Mouse (Mus musculus) heart, adult 18-20 months (tissue): Measurements from ENCODE around the gene Ltv1. TPM values are rescaled to one million over a fixed set of nuclear protein-coding genes. Genes with fewer than 3 reads are reported as not detected.

Source experiments
- DNase-seq, 2 experiments: peaks; one replicate each; pipeline ENCODE4 v3.0.0; 2021 to 2022; ENCODE audit warnings: mixed read lengths in 1 of 2
- long read RNA-seq, 2 experiments: library from polyadenylated mRNA; stranded (forward); transcript quantifications; one replicate each; pipeline ENCODE4 v2.0.0; 2021
- total RNA-seq, 2 experiments: library from RNA; stranded (reverse); gene quantifications; 2 replicates each; pipeline ENCODE4 v1.2.3; 2021

Gene Ltv1
- 10 to 100 TPM; 22.5 to 23.3 TPM for total RNA-seq
- long read RNA-seq, experiment 1, transcript Ltv1-201 (11 exons, 2,297 nt) = major isoform, 12 of 12 reads
- long read RNA-seq, experiment 1, partial matches to known transcripts = 0 of 12 reads
- long read RNA-seq, experiment 1, other reads (novel, unspliced or antisense) = 0 of 12 reads
- long read RNA-seq, experiment 2, transcript Ltv1-201 (11 exons, 2,297 nt) = major isoform, 5 of 7 reads
- long read RNA-seq, experiment 2, partial matches to known transcripts = 1 of 7 reads
- long read RNA-seq, experiment 2, other reads (novel, unspliced or antisense) = 1 of 7 reads

DNA sequence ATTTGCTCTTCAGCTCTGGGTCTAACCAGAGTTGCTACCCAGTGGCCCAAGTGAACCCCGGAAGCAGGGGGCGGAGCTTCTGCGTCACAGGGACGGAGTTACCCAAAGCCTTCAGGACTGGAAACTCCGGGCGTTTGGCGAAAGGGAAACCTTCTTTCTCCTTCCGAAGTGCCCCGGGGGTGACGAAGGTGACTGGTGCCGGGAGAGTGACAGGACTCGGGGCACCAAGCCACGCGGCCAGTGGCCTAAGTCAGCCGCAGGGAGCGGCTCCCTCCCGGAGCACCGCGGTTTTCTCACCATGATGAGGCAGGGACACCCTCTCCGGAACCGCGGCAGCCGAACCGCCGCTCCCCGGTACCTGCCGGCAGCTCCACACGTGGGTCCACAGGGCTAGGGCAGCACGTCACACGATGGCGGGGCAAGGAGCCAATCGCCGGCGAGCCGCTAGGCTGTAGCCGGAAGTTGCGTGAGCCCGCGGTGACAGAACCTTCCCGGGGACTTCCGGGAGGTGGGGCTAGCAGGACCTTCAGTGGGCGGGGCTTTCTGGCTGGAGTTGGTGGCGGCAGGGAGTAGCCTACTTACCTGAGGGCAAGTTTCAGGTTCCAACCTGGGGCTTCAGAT, at the start of gene Ltv1:
TSS of gene Ltv1 (minus strand) at position 438 of the 621 bp plus-strand sequence.
- DNase-seq = peak; percentile 96 to 97

DNA sequence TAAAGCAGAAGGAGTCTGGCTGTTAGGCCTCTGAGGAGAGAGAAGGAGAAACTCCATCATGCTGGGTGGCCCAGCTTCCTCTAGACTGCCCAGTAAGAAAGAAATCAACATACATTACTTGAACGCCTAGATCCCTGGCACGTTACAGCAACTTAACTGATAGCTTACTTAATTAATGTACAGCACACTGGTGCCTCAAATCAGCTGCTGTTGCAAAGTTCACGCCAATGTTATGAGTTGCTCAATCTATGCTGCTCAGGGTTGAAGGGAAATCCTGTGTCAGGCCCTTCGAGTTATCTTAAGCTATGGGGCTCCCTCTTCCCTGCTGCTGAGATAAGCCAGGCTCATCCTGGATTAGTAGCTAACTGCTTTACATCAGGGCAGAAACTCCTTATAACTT, 47.5 kb upstream of the Ltv1 start:
- no peak for DNase-seq

DNA sequence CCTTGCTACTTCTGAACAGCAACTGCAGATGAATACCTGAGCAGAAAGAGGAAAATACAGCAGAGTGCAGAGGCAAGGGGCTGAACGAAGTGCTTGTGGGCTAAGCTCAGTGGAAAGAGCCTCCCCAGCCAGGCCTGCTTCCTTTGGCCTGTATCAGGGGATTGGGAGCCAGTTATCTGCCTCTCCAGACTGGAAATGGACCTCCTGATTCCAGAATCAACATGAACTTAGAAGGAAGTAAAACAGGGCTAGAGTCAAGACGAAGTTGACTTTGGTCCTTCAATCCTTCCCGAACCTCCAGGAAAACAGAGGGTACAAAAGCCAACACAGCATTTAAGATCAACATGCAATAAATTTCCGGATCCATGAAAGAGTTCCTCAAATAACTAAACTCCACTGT, 45.2 kb upstream of the Ltv1 start:
- DNase-seq = peak in 1 of 2 experiments; percentile 35

DNA sequence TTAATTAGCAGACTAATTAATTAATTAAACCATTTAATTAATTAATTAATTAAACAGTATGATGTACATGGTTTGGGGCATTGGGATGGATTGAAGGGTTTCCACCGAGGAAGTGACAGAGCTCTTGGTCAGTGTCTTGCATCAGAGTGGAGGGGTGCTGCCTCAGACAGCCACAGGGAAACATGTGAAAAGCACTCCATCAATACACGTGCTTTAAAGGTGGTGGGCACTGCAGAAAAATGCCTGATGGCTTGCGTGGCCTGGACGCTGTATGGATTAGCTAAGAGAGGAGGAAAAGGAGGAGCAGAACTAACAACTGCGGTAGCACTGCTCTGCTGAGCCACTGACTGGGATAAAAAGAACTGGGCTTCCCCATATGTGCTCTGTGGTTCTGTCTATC, 43.9 kb upstream of the Ltv1 start:
- DNase-seq = no peak

DNA sequence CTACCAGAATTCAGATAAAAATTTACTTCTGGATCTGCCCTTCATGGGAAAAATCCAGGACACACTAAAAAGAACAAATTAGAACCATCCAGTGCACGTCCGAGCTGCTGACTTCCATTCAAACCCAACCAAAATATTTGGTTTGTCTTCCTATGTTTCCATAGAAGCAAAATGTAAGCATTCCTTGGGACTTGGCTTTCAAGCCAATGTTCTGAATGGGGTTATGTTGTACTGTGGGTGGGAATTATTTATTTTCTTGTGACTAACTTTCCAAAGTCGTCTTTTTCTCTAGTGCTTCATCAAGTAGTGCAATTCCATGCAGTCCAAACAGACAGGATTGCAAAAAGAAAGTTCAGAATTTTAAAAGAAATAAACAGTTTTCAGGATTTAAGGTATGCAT, 41.5 kb upstream of the Ltv1 start:
- no peak for DNase-seq

DNA sequence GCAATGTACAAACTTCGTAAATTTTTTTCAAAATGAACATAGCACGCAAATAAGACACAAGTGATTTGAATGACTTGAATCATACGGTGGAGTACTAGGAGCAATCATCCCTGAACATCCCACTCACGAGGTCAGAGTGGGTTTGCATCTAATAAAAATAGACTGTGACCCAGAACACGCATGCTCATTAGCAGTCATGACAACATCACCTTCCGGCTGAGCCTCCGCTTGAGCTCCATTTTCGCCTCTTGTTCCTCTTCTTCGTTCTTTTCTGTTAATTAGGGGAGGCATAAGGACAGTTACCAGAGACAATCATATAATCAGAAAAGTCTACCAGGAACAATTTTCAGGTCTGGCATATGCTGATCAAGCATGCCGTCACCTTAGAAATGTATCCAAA, 41.0 kb upstream of the Ltv1 start:
- DNase-seq = no peak

DNA sequence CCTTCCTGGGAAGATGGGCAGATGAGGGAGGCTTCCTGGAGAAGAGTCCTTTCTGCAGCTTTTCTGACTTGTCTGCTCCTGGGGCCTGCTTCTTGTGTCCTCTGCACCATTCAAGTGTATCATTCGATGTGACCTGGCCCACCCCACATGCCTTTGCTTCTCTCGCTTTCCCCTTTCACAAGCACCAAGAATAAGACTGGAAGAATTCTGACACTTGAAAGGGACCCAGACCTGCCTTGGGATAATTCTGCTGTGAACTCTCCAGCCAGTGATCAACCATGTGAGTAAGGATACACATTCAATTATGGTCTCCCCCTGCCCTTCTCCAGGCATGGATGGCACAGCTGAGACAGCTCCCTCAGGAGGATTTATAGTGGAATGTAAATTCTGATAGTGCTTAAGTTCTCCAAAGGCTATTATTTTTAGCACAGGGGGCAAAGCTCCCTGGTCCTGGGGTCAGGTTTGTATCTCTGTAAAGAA, 40.2 kb upstream of the Ltv1 start:
- DNase-seq = no peak

DNA sequence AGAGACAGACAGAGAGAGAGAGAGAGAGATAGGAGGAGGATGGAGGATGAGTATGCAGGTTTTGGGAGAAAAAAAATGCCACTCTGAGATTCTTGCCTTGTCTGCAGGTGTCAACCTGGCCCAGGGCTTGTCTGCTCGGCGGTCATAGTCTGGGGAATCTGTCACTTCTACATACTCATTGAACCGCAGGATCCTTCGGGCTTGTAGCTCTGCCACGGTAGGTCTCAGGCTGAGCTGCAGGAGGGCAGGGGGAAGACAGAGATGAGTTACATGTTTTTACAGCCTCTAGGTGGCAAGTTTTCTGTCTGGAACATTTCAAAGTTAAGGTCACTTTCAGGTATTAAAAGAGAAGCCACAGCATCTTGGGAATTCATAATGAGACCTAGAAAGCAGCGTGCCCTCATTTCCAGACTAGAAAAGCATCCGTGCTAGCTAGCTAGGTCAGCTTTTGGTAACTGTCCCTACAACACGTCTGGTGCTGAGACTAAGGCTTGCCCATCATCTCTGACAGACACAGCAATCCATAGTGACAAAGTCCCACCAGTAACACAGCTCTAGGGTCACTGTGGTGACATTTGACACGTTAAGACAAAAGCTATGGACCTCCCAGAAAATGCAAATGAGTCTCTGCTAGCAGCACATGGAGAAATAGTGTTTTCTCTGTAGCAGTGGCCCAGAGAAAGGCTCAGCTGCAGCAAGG, 39.6 kb upstream of the Ltv1 start:
- DNase-seq = no peak

DNA sequence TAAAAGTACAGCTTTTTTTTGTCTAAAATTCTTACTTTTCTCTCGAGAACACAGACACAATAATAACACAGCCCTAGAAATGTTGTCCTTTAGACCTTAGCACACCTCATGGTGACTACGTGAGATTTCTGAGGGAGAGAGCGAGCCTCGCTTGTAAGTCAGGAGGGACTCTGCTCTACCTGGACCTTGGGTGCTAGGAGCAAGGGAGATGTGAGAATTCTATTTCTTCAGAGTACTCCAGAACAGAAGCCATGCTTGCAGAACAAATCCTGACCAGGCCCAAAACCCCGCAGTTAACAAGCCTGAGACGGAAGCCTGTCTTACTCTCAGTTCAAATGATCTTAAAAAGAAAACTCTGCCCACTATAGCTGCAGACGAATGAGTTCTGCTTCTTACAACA, 37.7 kb upstream of the Ltv1 start:
- DNase-seq = no peak

DNA sequence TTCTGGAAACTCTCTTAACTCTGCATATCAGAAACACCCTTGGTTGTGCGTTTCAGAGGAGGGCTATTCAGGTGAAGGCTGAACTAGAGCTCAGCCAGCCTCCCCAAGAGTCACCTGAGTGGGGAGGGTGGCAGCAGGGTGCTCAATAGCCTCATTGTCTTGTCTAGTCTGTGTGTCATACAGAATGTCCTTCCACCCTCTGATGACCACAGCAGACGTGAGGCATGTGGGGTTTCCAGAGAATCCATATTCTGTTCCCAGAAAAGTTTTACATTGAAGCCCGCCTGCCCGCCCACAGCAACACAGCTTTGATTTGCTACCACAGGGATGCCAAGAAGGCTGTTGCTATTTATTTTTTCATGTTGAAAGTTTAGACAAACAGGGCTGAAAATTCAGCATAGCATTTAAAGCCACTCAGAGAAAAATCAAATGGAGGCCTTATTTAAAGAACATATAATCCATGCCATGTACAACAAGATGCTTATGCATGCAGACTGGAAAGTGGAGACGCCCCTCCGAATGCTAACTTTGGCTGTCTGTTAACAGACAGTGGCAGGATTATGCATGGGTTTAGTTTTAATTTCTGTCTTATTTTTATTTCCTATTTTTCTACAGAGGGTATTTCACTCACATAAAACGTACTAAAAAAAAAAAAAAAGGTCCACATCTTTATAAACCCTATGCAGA, 32.6 kb upstream of the Ltv1 start:
- DNase-seq = no peak

DNA sequence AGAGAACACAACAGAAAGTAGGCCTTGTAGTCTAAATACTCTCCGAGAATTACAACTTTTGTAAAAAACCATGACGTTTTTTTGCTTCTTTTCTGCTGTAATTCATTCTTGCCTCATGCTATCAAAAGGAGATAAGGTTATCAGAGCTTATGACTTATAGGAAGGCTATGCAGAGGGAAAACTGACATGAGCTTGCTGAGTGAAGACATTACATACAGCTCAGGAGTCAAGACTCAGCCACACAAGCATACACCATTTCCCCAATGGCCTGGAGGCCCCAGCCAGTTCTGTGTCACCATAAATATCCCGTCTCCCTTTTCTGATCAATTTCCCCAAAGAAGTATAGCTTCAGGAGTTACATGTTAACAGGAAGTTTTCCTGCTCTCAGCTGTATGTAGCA, 29.2 kb upstream of the Ltv1 start:
- DNase-seq = no peak

DNA sequence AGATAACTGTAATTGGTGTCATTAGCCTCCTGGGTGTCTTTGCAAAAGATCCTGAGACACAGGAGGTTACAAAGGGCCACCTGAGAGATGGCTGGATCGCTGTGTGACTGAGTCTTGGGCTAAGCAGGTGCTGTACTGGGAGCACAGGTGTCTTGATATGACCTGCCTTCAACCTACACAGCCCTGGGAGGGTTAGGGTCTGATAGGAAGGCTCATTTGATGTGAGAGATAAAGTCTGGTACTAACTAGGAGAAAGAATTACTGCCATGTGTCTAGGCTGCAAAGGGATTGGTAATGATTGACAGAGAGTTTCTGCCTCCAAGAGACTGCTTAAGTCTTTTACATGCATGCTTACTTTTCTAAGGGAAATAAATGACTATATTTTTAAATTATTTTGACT, 27.1 kb upstream of the Ltv1 start:
- no peak for DNase-seq

DNA sequence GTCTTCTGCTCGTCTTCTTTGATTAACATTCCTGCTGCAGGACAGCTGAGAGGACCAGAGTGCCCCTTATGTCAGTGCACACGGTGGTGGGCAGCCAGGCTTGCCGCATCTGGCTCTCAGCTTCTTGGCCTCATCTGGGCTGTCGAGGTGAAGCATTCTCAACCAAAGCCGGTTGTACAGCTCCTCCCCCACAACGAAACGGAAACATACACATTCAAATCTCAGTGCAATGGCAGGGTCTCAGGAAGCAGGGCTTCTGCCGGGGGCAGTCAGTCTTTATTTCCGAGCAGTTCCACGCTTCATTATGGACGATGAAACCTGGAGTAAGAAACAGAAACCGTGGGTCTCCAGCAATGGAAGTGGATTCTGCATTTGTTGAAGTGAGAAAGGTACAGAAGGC, 21.0 kb upstream of the Ltv1 start:
- DNase-seq = no peak

DNA sequence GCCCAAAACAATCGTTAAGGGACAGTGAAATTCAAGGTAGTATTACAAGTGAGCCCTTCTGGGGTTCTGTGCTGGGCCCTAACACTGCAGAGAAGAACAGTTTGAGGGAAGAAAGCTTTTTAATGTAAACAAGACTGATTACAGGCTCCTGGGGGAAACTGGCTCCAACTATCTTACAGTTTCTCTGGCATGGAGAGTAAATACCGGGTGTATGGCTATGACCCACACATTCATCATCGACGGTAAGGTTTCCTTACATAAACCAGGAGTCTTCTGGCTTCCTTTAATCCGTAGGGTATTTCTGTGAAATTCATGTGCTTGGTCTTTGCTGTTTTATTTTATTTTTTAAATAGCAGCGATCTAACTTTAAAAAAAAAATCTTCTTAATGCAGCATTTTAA, 19.9 kb upstream of the Ltv1 start:
- no peak for DNase-seq

DNA sequence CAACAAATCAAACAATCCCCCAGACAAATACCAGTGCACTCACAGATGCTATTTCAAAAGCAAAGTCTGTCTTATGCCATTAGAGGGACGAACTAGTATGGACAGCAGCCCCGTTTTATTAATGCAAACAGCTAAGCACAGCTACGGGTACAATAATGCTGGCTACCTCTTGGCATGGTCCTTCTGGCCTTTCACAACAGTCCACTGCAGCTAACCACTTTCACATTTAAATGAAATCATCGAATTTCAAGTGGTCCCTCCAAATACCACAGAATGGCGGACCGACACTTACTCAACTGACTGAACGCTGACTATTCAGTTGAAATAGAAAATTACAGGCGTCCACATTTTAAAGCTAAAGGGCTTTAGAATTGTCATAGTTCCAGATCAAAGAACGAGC, 19.4 kb upstream of the Ltv1 start:
- no peak for DNase-seq

DNA sequence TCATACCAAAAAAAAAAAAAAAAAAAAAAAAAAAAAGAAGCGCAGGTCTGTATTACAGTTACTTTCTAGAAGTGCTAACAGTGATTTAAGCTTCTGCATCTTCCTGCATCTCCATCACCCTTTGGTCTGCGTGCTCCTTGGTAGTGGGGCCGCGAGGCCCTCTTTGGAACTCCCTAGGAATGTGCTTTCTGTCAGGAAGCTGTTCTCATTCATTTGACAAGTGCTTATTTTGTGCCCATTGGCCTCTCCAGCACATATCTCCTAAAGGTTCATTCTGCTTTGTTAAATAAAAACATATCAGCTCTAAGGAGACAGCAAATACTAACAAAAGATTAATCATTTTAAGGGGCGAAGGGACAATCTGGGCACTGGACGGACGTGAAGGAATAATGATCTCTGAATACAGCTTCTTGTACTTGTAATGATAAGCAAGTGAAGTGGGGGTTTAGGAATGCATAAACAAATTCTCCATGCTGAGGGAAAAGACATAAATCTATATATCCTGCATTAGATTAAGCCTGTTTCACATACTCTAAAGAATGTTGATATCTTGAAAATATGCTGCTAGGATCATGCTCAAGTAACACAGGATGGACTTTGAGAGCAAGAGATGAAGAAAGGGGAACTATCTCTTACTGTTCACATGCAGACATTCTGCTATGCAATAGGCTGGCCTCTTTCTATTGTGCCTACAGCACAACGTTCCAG, 17.1 kb upstream of the Ltv1 start:
- no peak for DNase-seq

DNA sequence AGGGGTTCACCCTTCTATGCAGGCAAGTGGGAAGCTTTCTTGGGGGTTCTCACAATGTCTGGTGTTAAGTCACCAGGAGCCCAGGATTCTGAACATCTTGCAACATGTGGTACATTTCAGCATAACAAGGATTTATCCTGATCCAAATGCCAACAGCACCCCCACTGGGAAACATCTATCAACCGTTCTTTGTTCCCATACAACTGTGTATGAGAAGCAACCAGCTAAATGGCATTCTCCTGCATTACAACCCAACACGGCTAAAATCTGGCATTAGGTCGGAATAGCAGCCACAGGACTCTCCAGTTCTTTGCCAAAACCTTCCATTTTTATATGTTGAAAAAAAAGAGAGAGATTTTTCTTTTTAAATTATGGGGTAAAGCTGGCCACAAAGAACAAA, 16.5 kb upstream of the Ltv1 start:
- DNase-seq = no peak

DNA sequence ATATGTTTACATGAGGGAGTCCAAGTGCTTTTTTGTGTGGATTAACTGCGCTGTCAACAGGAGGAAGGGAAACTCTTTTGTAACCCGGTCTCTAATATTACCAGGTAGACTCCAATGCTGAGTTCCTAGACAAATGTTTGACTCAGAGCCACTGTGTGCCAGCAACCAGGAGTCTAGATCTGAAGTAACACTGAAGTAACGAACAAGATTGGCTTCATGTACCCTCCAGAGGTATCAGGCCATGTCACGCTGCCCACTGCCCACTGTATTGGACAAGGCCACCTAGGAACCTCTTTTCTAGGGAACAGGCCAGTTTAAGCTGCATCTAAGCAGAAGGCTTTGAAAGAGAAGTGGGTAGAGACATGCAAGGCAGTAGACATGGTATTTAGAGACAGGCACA, 16.1 kb upstream of the Ltv1 start:
- DNase-seq = no peak

DNA sequence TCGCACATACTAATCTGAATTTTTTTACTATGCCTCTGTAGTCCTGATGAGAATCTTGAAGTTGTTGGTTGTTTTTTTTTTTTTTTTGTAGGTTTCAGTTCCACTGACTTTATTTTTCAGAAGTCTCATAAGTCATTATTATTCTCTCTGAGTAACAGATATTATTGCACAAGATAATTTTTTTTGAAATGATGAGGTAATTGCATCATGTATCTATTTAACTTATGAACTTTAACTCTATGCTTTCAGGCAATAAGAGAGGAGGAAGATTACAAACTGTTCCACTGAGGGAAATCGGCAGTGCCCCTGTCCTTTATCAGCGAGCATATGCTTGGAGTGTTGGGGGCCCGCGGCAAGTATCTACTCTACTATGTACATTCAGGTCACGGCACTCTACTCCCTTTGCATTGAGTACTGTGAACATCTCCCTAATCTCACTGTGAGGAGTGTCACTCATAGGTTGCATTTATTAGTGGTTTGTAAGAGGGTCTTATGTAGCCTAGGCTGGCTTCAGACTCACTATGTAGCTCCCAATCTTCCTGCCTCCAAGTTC, 8.8 kb upstream of the Ltv1 start:
- no peak for DNase-seq

DNA sequence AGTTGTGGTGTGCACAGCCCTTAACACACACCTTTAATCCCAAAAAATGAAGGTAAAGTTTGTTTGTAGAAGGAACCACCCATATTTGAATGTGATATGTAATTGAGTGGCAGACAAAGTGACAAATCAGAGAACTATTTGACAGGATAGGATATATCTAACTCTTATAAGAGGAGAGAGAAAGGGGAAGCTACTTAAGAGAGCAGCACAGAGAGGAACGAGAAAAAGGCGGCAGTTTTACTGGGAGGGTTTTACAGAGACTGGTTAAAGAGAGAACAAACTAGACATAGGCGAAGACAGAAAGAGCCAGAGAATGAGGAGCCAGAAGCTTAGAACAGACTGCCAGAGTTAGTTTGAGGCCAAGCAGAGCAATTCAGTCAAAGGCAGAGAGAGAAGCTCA, 7.9 kb upstream of the Ltv1 start:
- DNase-seq = no peak

DNA sequence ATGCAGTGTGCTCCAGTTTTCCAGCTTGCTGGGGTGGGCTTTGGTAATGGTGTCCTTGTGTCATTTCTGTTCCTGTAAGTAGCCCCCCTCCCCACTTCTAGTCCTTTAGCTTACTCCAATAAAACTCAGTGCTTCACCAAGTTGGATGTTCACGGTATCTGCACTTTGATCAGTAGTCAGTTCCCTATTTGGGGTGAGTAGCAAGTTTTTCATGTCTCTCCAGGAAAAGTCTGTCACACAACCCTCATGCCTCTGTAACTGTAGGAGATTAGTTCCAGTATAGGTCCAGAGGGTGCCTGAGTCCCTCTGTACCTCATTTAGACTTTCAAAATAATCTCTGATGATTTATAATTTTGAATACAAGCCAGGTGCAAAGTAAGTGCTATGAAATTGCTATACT, 6.3 kb upstream of the Ltv1 start:
- DNase-seq = no peak

DNA sequence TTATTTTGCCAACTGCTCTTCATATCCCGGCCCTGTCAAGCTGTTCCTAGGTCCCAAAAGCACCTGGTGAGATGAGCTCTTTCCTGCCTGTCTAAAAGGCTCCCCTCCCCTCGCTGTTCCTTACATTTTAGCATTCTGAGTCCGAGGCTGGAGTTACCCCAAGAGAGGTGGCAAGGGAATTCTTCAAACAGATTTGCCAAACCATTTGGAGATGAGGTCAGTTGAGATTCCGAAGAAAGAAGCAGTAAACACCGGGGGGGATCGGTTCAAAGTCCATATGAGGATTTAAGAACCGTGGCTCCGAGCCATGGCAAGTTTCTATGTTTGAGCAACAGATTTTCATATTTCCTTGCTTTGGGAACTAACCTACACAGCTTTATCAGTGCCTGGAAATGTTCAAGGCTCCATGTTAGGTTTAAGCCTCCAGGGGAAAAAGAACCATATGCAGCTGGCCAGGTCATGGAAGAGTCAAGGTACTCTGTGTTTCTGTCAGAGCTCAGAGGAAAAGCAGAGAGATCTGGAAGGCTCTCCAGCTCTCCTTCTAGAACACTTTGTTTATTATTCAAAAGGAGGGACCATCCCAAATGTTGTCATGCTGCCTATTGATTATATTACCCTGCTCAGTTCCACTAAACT, 4.0 kb upstream of the Ltv1 start:
- no peak for DNase-seq
